Mouse (Mus musculus) MEL (cell line): ENCODE measurements around the gene Atp6v0a1. TPM values are rescaled to one million over a fixed set of nuclear protein-coding genes. Genes with fewer than 3 reads are reported as not detected.

Experiments
- DNase-seq: peaks from one replicate; pipeline ENCODE4 v3.0.0; 2011; ENCODE audit warnings: low read depth, low spot score
- H3K27ac ChIP-seq: 2 replicates; pipeline ENCODE4 v1.5.1; 2012; ENCODE audit warnings: low read depth, mild to moderate bottlenecking, control low read depth, low read length, moderate library complexity; ENCODE audit not compliant: control insufficient read depth
- H3K27me3 ChIP-seq, 2 experiments: fragments of 150-350 bp in 1 of 2; sonication (generic) in 1 of 2; 2 replicates each; pipeline ENCODE4 v1.6.1; 2012; ENCODE audit warnings: low read length in 2 of 2, mild to moderate bottlenecking in 2 of 2, improper control_type of control experiment in 1 of 2, moderate library complexity in 1 of 2; ENCODE audit not compliant: insufficient read depth in 2 of 2, control insufficient read depth in 1 of 2
- H3K36me3 ChIP-seq, 2 experiments: 2 replicates each; pipeline ENCODE4 v1.6.1; 2012 to 2014; ENCODE audit warnings: low read length in 2 of 2, improper control_type of control experiment in 1 of 2, inconsistent platforms in 1 of 2, mild to moderate bottlenecking in 1 of 2; ENCODE audit not compliant: insufficient read depth in 2 of 2, control insufficient read depth in 1 of 2
- H3K4me1 ChIP-seq, 2 experiments: fragments of 150-350 bp in 1 of 2; sonication (generic) in 1 of 2; 2 replicates each; pipeline ENCODE4 v1.6.1; 2012; ENCODE audit warnings: low read length in 2 of 2, improper control_type of control experiment in 1 of 2, mild to moderate bottlenecking in 1 of 2; ENCODE audit not compliant: insufficient read depth in 2 of 2, control insufficient read depth in 1 of 2
- H3K4me3 ChIP-seq, 2 experiments: fragments of 150-350 bp in 1 of 2; sonication (generic) in 1 of 2; 2 replicates each; pipeline ENCODE4 v1.5.1; 2012; ENCODE audit warnings: low read depth in 2 of 2, low read length in 2 of 2, mild to moderate bottlenecking in 2 of 2, moderate library complexity in 2 of 2, control low read depth in 1 of 2, improper control_type of control experiment in 1 of 2; ENCODE audit not compliant: control insufficient read depth in 1 of 2, insufficient read depth in 1 of 2
- H3K79me2 ChIP-seq: 2 replicates; pipeline ENCODE4 v1.6.1; 2012; ENCODE audit warnings: mild to moderate bottlenecking, low read length, moderate library complexity; ENCODE audit not compliant: control insufficient read depth, poor library complexity, insufficient read depth
- H3K9ac ChIP-seq: 2 replicates; pipeline ENCODE4 v1.6.1; 2012; ENCODE audit warnings: low read depth, mild to moderate bottlenecking, control low read depth, low read length, moderate library complexity; ENCODE audit not compliant: control insufficient read depth, poor library complexity, severe bottlenecking
- H3K9me3 ChIP-seq: fragments of 150-350 bp; sonication (generic); replicated peaks from 2 replicates; pipeline ENCODE4 v1.6.1; 2012; ENCODE audit warnings: mild to moderate bottlenecking, low read length, improper control_type of control experiment, moderate library complexity; ENCODE audit not compliant: insufficient read depth
- BHLHE40 ChIP-seq: IDR thresholded peaks from 2 replicates; pipeline ENCODE4 v1.6.1; 2012; ENCODE audit warnings: low read depth, mild to moderate bottlenecking, inconsistent platforms, low read length, improper control_type of control experiment, borderline replicate concordance
- CTCF ChIP-seq, 3 experiments: IDR thresholded peaks in 2 of 3; conservative IDR thresholded peaks in 1 of 3; 2 replicates each; pipeline ENCODE4 v1.5.1; 2011 to 2012; ENCODE audit warnings: low read length in 3 of 3, low read depth in 2 of 3, mild to moderate bottlenecking in 2 of 3, improper control_type of control experiment in 1 of 3, inconsistent platforms in 1 of 3, mixed read lengths in 1 of 3, moderate library complexity in 1 of 3; ENCODE audit not compliant: control insufficient read depth in 1 of 3, insufficient read depth in 1 of 3, poor library complexity in 1 of 3, severe bottlenecking in 1 of 3
- ELF1 ChIP-seq: IDR thresholded peaks from 2 replicates; pipeline ENCODE4 v1.6.1; 2014; ENCODE audit warnings: low read depth, mild to moderate bottlenecking, inconsistent platforms, low read length, improper control_type of control experiment, moderate library complexity
- EP300 ChIP-seq, 2 experiments: IDR thresholded peaks; 2 replicates each; pipeline ENCODE4 v1.6.1; 2011; ENCODE audit warnings: improper control_type of control experiment in 2 of 2, low read length in 2 of 2, low read depth in 1 of 2, mild to moderate bottlenecking in 1 of 2
- HCFC1 ChIP-seq: IDR thresholded peaks from 2 replicates; pipeline ENCODE4 v1.6.1; 2012; ENCODE audit warnings: low read depth, mild to moderate bottlenecking, inconsistent platforms, low read length, improper control_type of control experiment, moderate library complexity
- JUND ChIP-seq: IDR thresholded peaks from 2 replicates; pipeline ENCODE4 v1.6.1; 2011; ENCODE audit warnings: low read depth, mild to moderate bottlenecking, improper control_type of control experiment, low read length
- POLR2A ChIP-seq, 2 experiments: IDR thresholded peaks; 2 replicates each; pipeline ENCODE4 v1.6.1; 2011 to 2012; ENCODE audit warnings: low read length in 2 of 2, mild to moderate bottlenecking in 2 of 2, control low read depth in 1 of 2, improper control_type of control experiment in 1 of 2, low read depth in 1 of 2, moderate library complexity in 1 of 2; ENCODE audit not compliant: control insufficient read depth in 1 of 2, insufficient read depth in 1 of 2, poor library complexity in 1 of 2
- RAD21 ChIP-seq: IDR thresholded peaks from 2 replicates; pipeline ENCODE4 v1.6.1; 2011; ENCODE audit warnings: mild to moderate bottlenecking, low read depth, low read length, improper control_type of control experiment
- TAL1 ChIP-seq: IDR thresholded peaks from 2 replicates; pipeline ENCODE4 v1.6.1; 2012; ENCODE audit warnings: mild to moderate bottlenecking, inconsistent platforms, low read length, moderate library complexity, mixed read lengths
- UBTF ChIP-seq: IDR thresholded peaks from 2 replicates; pipeline ENCODE4 v1.6.1; 2012; ENCODE audit warnings: low read depth, mild to moderate bottlenecking, inconsistent platforms, low read length, improper control_type of control experiment, moderate library complexity, borderline replicate concordance; ENCODE audit not compliant: insufficient read depth
- USF2 ChIP-seq, 2 experiments: IDR thresholded peaks; 2 replicates each; pipeline ENCODE4 v1.6.1; 2011 to 2012; ENCODE audit warnings: improper control_type of control experiment in 2 of 2, low read length in 2 of 2, borderline replicate concordance in 1 of 2, inconsistent platforms in 1 of 2, low read depth in 1 of 2, mild to moderate bottlenecking in 1 of 2; ENCODE audit not compliant: insufficient read depth in 1 of 2
- ZKSCAN1 ChIP-seq: IDR thresholded peaks from 2 replicates; pipeline ENCODE4 v1.6.1; 2012; ENCODE audit warnings: low read depth, mild to moderate bottlenecking, inconsistent platforms, low read length, improper control_type of control experiment, moderate library complexity
- ZMIZ1 ChIP-seq: IDR thresholded peaks from 2 replicates; pipeline ENCODE4 v1.6.1; 2012; ENCODE audit warnings: low read depth, mild to moderate bottlenecking, inconsistent platforms, low read length, improper control_type of control experiment, moderate library complexity
- ZNF384 ChIP-seq: IDR thresholded peaks from 2 replicates; pipeline ENCODE4 v1.6.1; 2012; ENCODE audit warnings: low read depth, mild to moderate bottlenecking, inconsistent platforms, low read length, improper control_type of control experiment
- polyA plus RNA-seq, 2 experiments: library from polyadenylated mRNA; stranded (reverse) in 1 of 2; unstranded in 1 of 2; fragments of >175 nt in 1 of 2; fragments of >200 nt in 1 of 2; gene quantifications; 2 replicates each; pipeline versions ENCODE4 v1.2.1 to v1.2.4; 2012; ENCODE audit warnings: low replicate concordance in 2 of 2, low read depth in 1 of 2; ENCODE audit not compliant: insufficient read length in 2 of 2, insufficient read depth in 1 of 2, missing spikeins in 1 of 2
- total RNA-seq: library from RNA; depleted of rRNA; stranded (reverse); fragments of 300-350 nt; gene quantifications from 2 replicates; pipeline ENCODE4 v1.2.3, GENCODE M21; 2012

The Atp6v0a1 gene
- total and polyA plus RNA-seq, 3 experiments, result 12.8 to 23.2 TPM; not detected in 1

DNA sequence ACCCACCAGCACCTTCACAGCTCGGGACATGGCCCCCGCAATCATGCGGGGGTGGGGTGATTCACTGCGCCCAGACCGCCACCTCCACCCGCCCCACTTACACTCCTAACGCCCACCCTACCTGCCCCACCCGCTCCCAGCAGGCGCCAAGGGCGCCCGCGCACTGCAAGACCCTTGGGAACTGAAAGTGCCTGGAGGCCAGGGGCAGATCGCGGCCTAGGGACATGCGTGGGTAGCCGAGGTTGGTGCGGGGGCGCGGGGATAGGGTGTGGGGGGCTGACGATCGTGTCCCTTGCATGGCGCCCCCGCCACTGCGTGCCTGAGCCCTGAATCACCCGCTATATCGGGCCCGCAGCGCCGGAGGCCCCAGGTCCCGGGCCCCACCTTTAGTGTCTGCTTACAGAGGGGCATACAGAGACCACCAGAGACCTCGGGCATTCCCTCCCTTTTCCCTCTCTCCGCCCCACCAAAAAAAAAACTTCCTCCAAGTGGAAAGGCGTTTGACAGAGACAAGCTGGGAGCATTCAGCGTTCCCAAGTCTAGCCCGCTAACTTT, 40.0 kb upstream of the Atp6v0a1 start:
- no peak for TF ChIP-seq ZKSCAN1
- TF ChIP-seq BHLHE40, result no peak
- TF ChIP-seq CTCF (IDR thresholded peaks at IDR 0.05 in 2 of 3, conservative IDR thresholded peaks at IDR 0.05 in 1 of 3; ENCODE audit: control insufficient read depth in 1 of 3, insufficient read depth in 1 of 3, low read depth in 2 of 3, low read length in 3 of 3, poor library complexity in 1 of 3, severe bottlenecking in 1 of 3), result no peak
- TF ChIP-seq, all 39 proteins: peak for 0
- no peak overlapping the region for H3K27ac ChIP-seq
- H3K9me3 ChIP-seq, result no peaks in the 10 kb centered on the region
- DNase-seq, result no peak
- H3K27me3 ChIP-seq, result peaks cover 2 to 4% of the 10 kb centered on the region in 2 experiments; a peak in 3 of 4 replicates
- H3K4me3 ChIP-seq, result no peak overlapping the region
- H3K4me1 ChIP-seq, result peaks cover 2 to 7% of the 10 kb centered on the region in 2 experiments
- no peaks in the 10 kb centered on the region for H3K79me2 ChIP-seq
- peaks cover 0 to 3% of the 10 kb centered on the region in 2 experiments; a peak in 1 of 4 replicates for H3K36me3 ChIP-seq
- H3K9ac ChIP-seq, result no peak overlapping the region

GRCm38 (mm10) chr11:100969744-100970556, 39.3 kb upstream of the Atp6v0a1 start:
- Histone ChIP-seq H3K27ac (no peak overlapping the region), H3K4me1 (peaks cover 2 to 7% of the 10 kb centered on the region in 2 experiments), H3K79me2 (no peaks in the 10 kb centered on the region), H3K36me3 (peaks cover 0 to 3% of the 10 kb centered on the region in 2 experiments; a peak in 1 of 4 replicates), H3K27me3 (peaks cover 3 to 5% of the 10 kb centered on the region in 2 experiments; a peak in 3 of 4 replicates), H3K9ac (no peak overlapping the region), H3K4me3 (no peak overlapping the region), H3K9me3 (no peaks in the 10 kb centered on the region)
- DNase-seq, result no peak
- TF ChIP-seq EP300 (IDR thresholded peaks at IDR 0.05; ENCODE audit: low read depth in 1 of 2, low read length in 2 of 2) (no peak), USF2 (IDR thresholded peaks at IDR 0.05; ENCODE audit: borderline replicate concordance in 1 of 2, insufficient read depth in 1 of 2, low read depth in 1 of 2, low read length in 2 of 2) (no peak), ELF1 (no peak), ZMIZ1 (no peak), HCFC1 (no peak), UBTF (no peak), RAD21 (no peak), JUND (no peak), POLR2A (IDR thresholded peaks at IDR 0.05; ENCODE audit: control insufficient read depth in 1 of 2, insufficient read depth in 1 of 2, low read depth in 1 of 2, low read length in 2 of 2, poor library complexity in 1 of 2) (no peak), TAL1 (no peak), ZNF384 (no peak)
